Mouse (Mus musculus): ENCODE measurements around the gene Syne1. TPM values are rescaled to one million over a fixed set of nuclear protein-coding genes. Genes with fewer than 3 reads are reported as not detected.

The Syne1 gene
- polyA plus RNA-seq, 1 experiment = 19.0 TPM

GRCm38 (mm10) chr10:5447950-5448716, 103.1 kb downstream of the Syne1 start:
- no peaks in the 10 kb centered on the region for H3K27me3 ChIP-seq (ENCODE audit: control insufficient read depth, insufficient read depth, insufficient read length)
- H3K36me3 ChIP-seq (ENCODE audit: control insufficient read depth, insufficient read depth) = no peaks in the 10 kb centered on the region
- H3K4me3 ChIP-seq = no peak overlapping the region
- no peaks in the 10 kb centered on the region for H3K79me2 ChIP-seq (ENCODE audit: control insufficient read depth, insufficient read depth)
- no peak overlapping the region for H3K4me2 ChIP-seq (ENCODE audit: low read depth)
- no peak overlapping the region for H3ac ChIP-seq (ENCODE audit: control insufficient read depth, insufficient read length)
- TF ChIP-seq E2F4 (IDR thresholded peaks at IDR 0.05; ENCODE audit: insufficient read depth) = no peak
- no peak for TF ChIP-seq MYOG (IDR thresholded peaks at IDR 0.05; ENCODE audit: control insufficient read depth in 1 of 3, insufficient read depth in 1 of 3, insufficient read length in 2 of 3, low read depth in 2 of 3)
- TF ChIP-seq TCF3 (IDR thresholded peaks at IDR 0.05; ENCODE audit: insufficient read length, low read depth) = no peak
- no peak for TF ChIP-seq POLR2AphosphoS2 (IDR thresholded peaks at IDR 0.05; ENCODE audit: insufficient read length, low read depth)
- TF ChIP-seq REST (IDR thresholded peaks at IDR 0.05; ENCODE audit: insufficient read depth, insufficient read length) = no peak
- TF ChIP-seq POLR2A (IDR thresholded peaks at IDR 0.05; ENCODE audit: insufficient read length, low read depth) = no peak
- no peak for TF ChIP-seq CEBPB (IDR thresholded peaks at IDR 0.05; ENCODE audit: insufficient read depth, poor library complexity, severe bottlenecking)
- TF ChIP-seq TCF12 (IDR thresholded peaks at IDR 0.05; ENCODE audit: insufficient read depth, poor library complexity, severe bottlenecking) = no peak
- TF ChIP-seq USF1 (IDR thresholded peaks at IDR 0.05; ENCODE audit: low read depth) = no peak
- TF ChIP-seq MAX (IDR thresholded peaks at IDR 0.05; ENCODE audit: low read depth) = no peak
- TF ChIP-seq MYOD1 (IDR thresholded peaks at IDR 0.05; ENCODE audit: control insufficient read depth in 1 of 3, insufficient read length in 2 of 3, low read depth in 2 of 3) = no peak
- TF ChIP-seq SRF (IDR thresholded peaks at IDR 0.05; ENCODE audit: control insufficient read depth, insufficient read length, low read depth) = no peak

GRCm38 (mm10) chr10:5445313-5445712, 106.0 kb downstream of the Syne1 start:
- Histone ChIP-seq H3K36me3 (ENCODE audit: control insufficient read depth, insufficient read depth) (no peaks in the 10 kb centered on the region), H3ac (ENCODE audit: control insufficient read depth, insufficient read length) (no peak overlapping the region)
- TF ChIP-seq MYOG (IDR thresholded peaks at IDR 0.05; ENCODE audit: control insufficient read depth in 1 of 3, insufficient read depth in 1 of 3, insufficient read length in 2 of 3, low read depth in 2 of 3) (no peak), REST (IDR thresholded peaks at IDR 0.05; ENCODE audit: insufficient read depth, insufficient read length) (no peak), TCF12 (IDR thresholded peaks at IDR 0.05; ENCODE audit: insufficient read depth, poor library complexity, severe bottlenecking) (no peak), POLR2AphosphoS2 (IDR thresholded peaks at IDR 0.05; ENCODE audit: insufficient read length, low read depth) (no peak), TCF3 (IDR thresholded peaks at IDR 0.05; ENCODE audit: insufficient read length, low read depth) (no peak), POLR2A (IDR thresholded peaks at IDR 0.05; ENCODE audit: insufficient read length, low read depth) (no peak), MYOD1 (IDR thresholded peaks at IDR 0.05; ENCODE audit: control insufficient read depth in 1 of 3, insufficient read length in 2 of 3, low read depth in 2 of 3) (no peak), SRF (IDR thresholded peaks at IDR 0.05; ENCODE audit: control insufficient read depth, insufficient read length, low read depth) (no peak), USF1 (IDR thresholded peaks at IDR 0.05; ENCODE audit: low read depth) (no peak), CEBPB (IDR thresholded peaks at IDR 0.05; ENCODE audit: insufficient read depth, poor library complexity, severe bottlenecking) (no peak), MAX (IDR thresholded peaks at IDR 0.05; ENCODE audit: low read depth) (no peak), E2F4 (IDR thresholded peaks at IDR 0.05; ENCODE audit: insufficient read depth) (no peak)

GRCm38 (mm10) chr10:5443020-5443419, 108.3 kb downstream of the Syne1 start:
- Histone ChIP-seq H3K27me3 (ENCODE audit: control insufficient read depth, insufficient read depth, insufficient read length) (no peaks in the 10 kb centered on the region), H3K36me3 (ENCODE audit: control insufficient read depth, insufficient read depth) (no peaks in the 10 kb centered on the region), H3K4me3 (no peak overlapping the region), H3K79me2 (ENCODE audit: control insufficient read depth, insufficient read depth) (no peaks in the 10 kb centered on the region), H3ac (ENCODE audit: control insufficient read depth, insufficient read length) (no peak overlapping the region), H3K4me2 (ENCODE audit: low read depth) (no peak overlapping the region)
- no peak for TF ChIP-seq POLR2A (IDR thresholded peaks at IDR 0.05; ENCODE audit: insufficient read length, low read depth)
- no peak for TF ChIP-seq REST (IDR thresholded peaks at IDR 0.05; ENCODE audit: insufficient read depth, insufficient read length)
- TF ChIP-seq SRF (IDR thresholded peaks at IDR 0.05; ENCODE audit: control insufficient read depth, insufficient read length, low read depth) = no peak
- no peak for TF ChIP-seq TCF3 (IDR thresholded peaks at IDR 0.05; ENCODE audit: insufficient read length, low read depth)
- no peak for TF ChIP-seq MYOG (IDR thresholded peaks at IDR 0.05; ENCODE audit: control insufficient read depth in 1 of 3, insufficient read depth in 1 of 3, insufficient read length in 2 of 3, low read depth in 2 of 3)
- no peak for TF ChIP-seq E2F4 (IDR thresholded peaks at IDR 0.05; ENCODE audit: insufficient read depth)
- TF ChIP-seq MYOD1 (IDR thresholded peaks at IDR 0.05; ENCODE audit: control insufficient read depth in 1 of 3, insufficient read length in 2 of 3, low read depth in 2 of 3) = no peak
- TF ChIP-seq MAX (IDR thresholded peaks at IDR 0.05; ENCODE audit: low read depth) = no peak
- TF ChIP-seq TCF12 (IDR thresholded peaks at IDR 0.05; ENCODE audit: insufficient read depth, poor library complexity, severe bottlenecking) = no peak
- TF ChIP-seq POLR2AphosphoS2 (IDR thresholded peaks at IDR 0.05; ENCODE audit: insufficient read length, low read depth) = no peak
- TF ChIP-seq CEBPB (IDR thresholded peaks at IDR 0.05; ENCODE audit: insufficient read depth, poor library complexity, severe bottlenecking) = no peak
- no peak for TF ChIP-seq USF1 (IDR thresholded peaks at IDR 0.05; ENCODE audit: low read depth)

More at GRCm38 (mm10) chr10:5445313-5445712, 106.0 kb downstream of the Syne1 start:
- Histone ChIP-seq H3K79me2 (ENCODE audit: control insufficient read depth, insufficient read depth) (no peaks in the 10 kb centered on the region), H3K27me3 (ENCODE audit: control insufficient read depth, insufficient read depth, insufficient read length) (no peaks in the 10 kb centered on the region), H3K4me3 (no peak overlapping the region), H3K4me2 (ENCODE audit: low read depth) (no peak overlapping the region)

GRCm38 (mm10) chr10:5439802-5440350, 111.4 kb downstream of the Syne1 start:
- Histone ChIP-seq H3K27me3 (ENCODE audit: control insufficient read depth, insufficient read depth, insufficient read length) (no peaks in the 10 kb centered on the region), H3ac (ENCODE audit: control insufficient read depth, insufficient read length) (no peak overlapping the region), H3K79me2 (ENCODE audit: control insufficient read depth, insufficient read depth) (no peaks in the 10 kb centered on the region), H3K4me2 (ENCODE audit: low read depth) (no peak overlapping the region), H3K36me3 (ENCODE audit: control insufficient read depth, insufficient read depth) (no peaks in the 10 kb centered on the region), H3K4me3 (no peak overlapping the region)
- TF ChIP-seq MAX (IDR thresholded peaks at IDR 0.05; ENCODE audit: low read depth) (no peak), SRF (IDR thresholded peaks at IDR 0.05; ENCODE audit: control insufficient read depth, insufficient read length, low read depth) (no peak), CEBPB (IDR thresholded peaks at IDR 0.05; ENCODE audit: insufficient read depth, poor library complexity, severe bottlenecking) (no peak), TCF3 (IDR thresholded peaks at IDR 0.05; ENCODE audit: insufficient read length, low read depth) (no peak), MYOD1 (IDR thresholded peaks at IDR 0.05; ENCODE audit: control insufficient read depth in 1 of 3, insufficient read length in 2 of 3, low read depth in 2 of 3) (no peak), TCF12 (IDR thresholded peaks at IDR 0.05; ENCODE audit: insufficient read depth, poor library complexity, severe bottlenecking) (no peak), POLR2A (IDR thresholded peaks at IDR 0.05; ENCODE audit: insufficient read length, low read depth) (no peak), REST (IDR thresholded peaks at IDR 0.05; ENCODE audit: insufficient read depth, insufficient read length) (no peak), E2F4 (IDR thresholded peaks at IDR 0.05; ENCODE audit: insufficient read depth) (no peak), USF1 (IDR thresholded peaks at IDR 0.05; ENCODE audit: low read depth) (no peak)

All from myocyte (in vitro differentiated cells).